8 mouse cellular contexts compared by ENCODE assay signal in the genomic region with DNA sequence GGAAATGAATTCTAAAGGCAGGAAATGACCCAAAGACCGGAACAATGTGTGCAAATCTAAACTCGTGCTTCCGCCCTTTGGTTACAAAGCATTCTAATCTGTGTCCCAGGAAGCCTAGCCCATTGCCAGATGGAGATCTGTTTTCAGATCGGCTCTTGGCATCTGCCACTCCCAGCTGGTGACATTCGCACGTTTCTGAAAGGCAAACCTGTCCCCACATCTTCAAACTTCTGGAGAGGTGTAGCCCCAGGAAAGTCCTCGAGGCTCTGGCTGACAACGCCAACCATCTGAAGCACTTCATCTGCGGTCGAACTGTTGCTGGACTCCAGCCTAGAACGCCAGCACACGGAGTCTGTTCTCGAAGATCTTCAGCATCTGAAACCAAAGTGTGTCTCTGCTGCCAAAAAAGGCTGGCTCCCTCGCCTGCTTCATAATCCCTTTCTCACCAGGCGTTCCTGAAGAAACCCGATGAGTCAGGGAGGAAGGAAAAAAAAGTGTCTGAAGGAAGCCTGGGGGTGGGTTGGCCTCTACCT.
A peak's percentile ranks its signal among the peaks of the same experiment; 100 is the strongest.
DNase-seq lines count a peak whose midpoint lies in the region; ATAC-seq and TF ChIP-seq lines count a peak whose summit lies in the region.

No protein-coding gene starts in this region.

- H3K4me3 ChIP-seq in embryonic facial prominence, embryonic 12.5 days = no peak overlapping the region
- peak overlapping the region; percentile 11 for H3K4me3 ChIP-seq in heart, adult 2 months
- no peak overlapping the region for H3K4me3 ChIP-seq in liver, embryonic 12.5 days

- H3K36me3 ChIP-seq in embryonic facial prominence, embryonic 12.5 days = no peaks in the 10 kb centered on the region
- H3K36me3 ChIP-seq in heart, adult 2 months (ENCODE audit: control insufficient read depth, insufficient read depth, low read length) = peaks cover 4% of the 10 kb centered on the region
- no peaks in the 10 kb centered on the region for H3K36me3 ChIP-seq in liver, embryonic 12.5 days

- H3K4me2 ChIP-seq in embryonic facial prominence, embryonic 12.5 days (replicated peaks) = 0 out of 2 replicates have a peak overlapping the region, but pooled peaks have one; percentile 11
- peak overlapping the region; percentile 32 for H3K4me2 ChIP-seq in liver, embryonic 12.5 days

- peak; percentile 93 for TF ChIP-seq EP300 in heart, adult 2 months (IDR thresholded peaks at IDR 0.05; ENCODE audit: insufficient read depth, low read depth, low read length)

- DNase-seq in 3134 (ENCODE audit: extremely low read depth, insufficient read length, low spot score) = peak; percentile 71
- DNase-seq in Muller cell, postnatal 12 days (ENCODE audit: inconsistent ontology term) = peak; percentile 76
- DNase-seq in heart, adult 2 months = peak; percentile 76 to 84
- DNase-seq in kidney, postnatal 14 days = peak; percentile 60
- DNase-seq in ovary, postnatal 36 days (ENCODE audit: low spot score) = peak; percentile 44
- no peak for DNase-seq in retina, postnatal 1 day

- intact Hi-C loops in heart, adult 2 months (cut with DNase I) = loop anchor here (1.0 to 5.0 kb wide), 3 partner anchors 25 to 114 kb away; partner anchors contain the start of gene Map4k3

- H3K9ac ChIP-seq in embryonic facial prominence, embryonic 12.5 days = no peak overlapping the region
- H3K9ac ChIP-seq in heart, adult 2 months (ENCODE audit: low read depth, low read length) = peak overlapping the region; percentile 58; the same call in 1 of the 2 replicates
- H3K9ac ChIP-seq in liver, embryonic 12.5 days = no peak overlapping the region

- H3K79me2 ChIP-seq in heart, adult 2 months (replicated peaks; ENCODE audit: control insufficient read depth, insufficient read depth, low read length) = no peaks in the 10 kb centered on the region

- no peak for TF ChIP-seq CTCF in heart, adult 2 months (IDR thresholded peaks at IDR 0.05)

- no peaks in the 10 kb centered on the region for H3K27me3 ChIP-seq in embryonic facial prominence, embryonic 12.5 days
- H3K27me3 ChIP-seq in heart, adult 2 months (ENCODE audit: control insufficient read depth, insufficient read depth, low read length) = no peaks in the 10 kb centered on the region
- peaks cover 6% of the 10 kb centered on the region for H3K27me3 ChIP-seq in liver, embryonic 12.5 days (replicated peaks)

- peak overlapping the region; percentile 60 for H3K27ac ChIP-seq in embryonic facial prominence, embryonic 12.5 days
- peak overlapping the region; percentile 89 for H3K27ac ChIP-seq in heart, adult 2 months
- H3K27ac ChIP-seq in liver, embryonic 12.5 days = peak overlapping the region; percentile 40; the same call in 1 of the 2 replicates

- no peak for ATAC-seq in embryonic facial prominence, embryonic 12.5 days (ENCODE audit: insufficient number of reproducible peaks, insufficient read depth, low FRiP score, low TSS enrichment)
- ATAC-seq in liver, embryonic 12.5 days = no peak

- H3K4me1 ChIP-seq in embryonic facial prominence, embryonic 12.5 days = peaks cover 19% of the 10 kb centered on the region
- H3K4me1 ChIP-seq in heart, adult 2 months (ENCODE audit: control insufficient read depth, insufficient read depth, low read length) = peaks cover 22% of the 10 kb centered on the region
- 0 out of 2 replicates have a peak, but pooled peaks cover 16% of the 10 kb centered on the region for H3K4me1 ChIP-seq in liver, embryonic 12.5 days

- WGBS in embryonic facial prominence, embryonic 12.5 days = 36% methylated on average over 16 of the region's 16 CpGs
- WGBS in heart, adult 2 months = 5% methylated on average over 16 of the region's 16 CpGs
- 10% methylated on average over 16 of the region's 16 CpGs for WGBS in liver, embryonic 12.5 days (ENCODE audit: insufficient replicate concordance)

- no peaks in the 10 kb centered on the region for H3K9me3 ChIP-seq in embryonic facial prominence, embryonic 12.5 days
- no peaks in the 10 kb centered on the region for H3K9me3 ChIP-seq in liver, embryonic 12.5 days (replicated peaks)

- TF ChIP-seq POLR2A in heart, adult 2 months (IDR thresholded peaks at IDR 0.05; ENCODE audit: insufficient read depth, low read depth, low read length) = peak; percentile 30; the same call in 1 of the 2 replicates
